Mouse (Mus musculus): ENCODE results near the gene Nadk. TPM values are rescaled to one million over a fixed set of nuclear protein-coding genes. Genes with fewer than 3 reads are reported as not detected.
A peak's percentile ranks its signal among the peaks of the same experiment; 100 is the strongest.

Gene Nadk
- polyA plus RNA-seq, 1 experiment, result 38.7 TPM

DNA sequence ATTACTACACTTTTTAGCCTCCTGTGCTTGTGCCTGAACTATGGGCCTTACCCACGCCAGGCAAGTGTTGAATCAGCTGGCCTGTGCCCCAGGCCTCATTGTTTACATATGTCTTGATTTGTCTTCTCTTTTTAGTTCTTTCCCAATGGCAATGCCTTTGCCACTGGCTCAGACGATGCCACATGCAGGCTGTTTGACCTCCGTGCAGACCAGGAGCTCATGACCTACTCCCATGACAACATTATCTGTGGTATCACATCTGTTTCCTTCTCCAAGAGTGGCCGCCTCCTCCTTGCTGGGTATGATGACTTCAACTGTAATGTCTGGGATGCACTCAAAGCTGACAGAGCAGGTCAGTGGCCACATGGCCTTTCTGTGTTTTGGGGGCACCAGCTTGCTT, 7.3 kb upstream of the Nadk start:
- no peak for TF ChIP-seq FLI1 (IDR thresholded peaks at IDR 0.05; ENCODE audit: low read length)
- no peak for TF ChIP-seq GATA1 (IDR thresholded peaks at IDR 0.05; ENCODE audit: borderline replicate concordance, low read length)
- no peaks in the 10 kb centered on the region for H3K9me3 ChIP-seq
- H3K4me1 ChIP-seq, result peaks cover 65% of the 10 kb centered on the region
- H3K4me3 ChIP-seq (replicated peaks), result peak overlapping the region; percentile 42
- peaks cover 99% of the 10 kb centered on the region for H3K36me3 ChIP-seq (replicated peaks; ENCODE audit: low read length)
- no peaks in the 10 kb centered on the region for H3K27me3 ChIP-seq (replicated peaks)

DNA sequence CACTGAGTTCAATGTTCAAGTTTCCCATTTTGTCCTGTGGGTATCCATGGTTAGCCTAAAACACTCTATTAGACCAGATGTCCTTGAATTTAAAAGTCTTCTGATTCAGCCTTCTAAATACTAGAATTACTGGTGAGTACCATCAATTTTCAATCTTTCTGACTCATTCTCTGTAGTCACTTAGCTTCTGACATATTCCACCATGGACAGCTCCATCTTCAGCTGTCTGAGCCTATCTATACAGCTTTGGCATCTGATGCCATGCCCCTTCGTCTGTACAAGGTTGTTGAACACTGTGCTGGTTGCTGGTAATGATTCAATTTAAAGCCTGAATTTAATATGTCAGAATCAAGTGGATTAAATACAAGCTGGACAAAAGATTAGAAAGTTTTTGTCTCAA, 6.7 kb upstream of the Nadk start:
- H3K9me3 ChIP-seq, result no peaks in the 10 kb centered on the region
- peaks cover 99% of the 10 kb centered on the region for H3K36me3 ChIP-seq (replicated peaks; ENCODE audit: low read length)
- peaks cover 70% of the 10 kb centered on the region for H3K4me1 ChIP-seq
- TF ChIP-seq GATA1 (IDR thresholded peaks at IDR 0.05; ENCODE audit: borderline replicate concordance, low read length), result no peak
- TF ChIP-seq FLI1 (IDR thresholded peaks at IDR 0.05; ENCODE audit: low read length), result no peak
- no peaks in the 10 kb centered on the region for H3K27me3 ChIP-seq (replicated peaks)
- H3K4me3 ChIP-seq (replicated peaks), result no peak overlapping the region

DNA sequence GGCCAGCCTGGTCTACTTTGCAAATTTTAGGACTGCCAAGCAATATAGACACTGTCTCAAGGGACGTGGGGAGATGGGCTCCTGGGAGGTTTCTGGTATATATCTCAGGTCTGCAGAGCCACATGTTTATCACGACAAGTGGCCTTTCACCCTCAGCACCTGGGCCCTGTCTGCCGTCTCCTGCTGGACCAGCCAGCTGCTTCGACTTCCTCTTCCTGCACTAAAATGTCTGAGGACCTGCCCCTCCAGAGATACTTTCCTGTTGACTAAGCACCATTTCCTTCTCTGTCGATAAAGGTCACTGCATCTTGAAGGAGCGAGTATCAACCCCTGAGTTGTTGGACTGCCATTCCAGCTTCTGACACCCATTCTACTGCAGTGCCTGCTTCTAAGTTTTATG, 2.7 kb upstream of the Nadk start:
- Histone ChIP-seq H3K4me3 (replicated peaks) (peak overlapping the region; percentile 23), H3K36me3 (replicated peaks; ENCODE audit: low read length) (peaks cover 73% of the 10 kb centered on the region), H3K9me3 (no peaks in the 10 kb centered on the region), H3K27me3 (replicated peaks) (no peaks in the 10 kb centered on the region), H3K4me1 (peaks cover 70% of the 10 kb centered on the region)
- no peak for TF ChIP-seq FLI1 (IDR thresholded peaks at IDR 0.05; ENCODE audit: low read length)
- TF ChIP-seq GATA1 (IDR thresholded peaks at IDR 0.05; ENCODE audit: borderline replicate concordance, low read length), result no peak

DNA sequence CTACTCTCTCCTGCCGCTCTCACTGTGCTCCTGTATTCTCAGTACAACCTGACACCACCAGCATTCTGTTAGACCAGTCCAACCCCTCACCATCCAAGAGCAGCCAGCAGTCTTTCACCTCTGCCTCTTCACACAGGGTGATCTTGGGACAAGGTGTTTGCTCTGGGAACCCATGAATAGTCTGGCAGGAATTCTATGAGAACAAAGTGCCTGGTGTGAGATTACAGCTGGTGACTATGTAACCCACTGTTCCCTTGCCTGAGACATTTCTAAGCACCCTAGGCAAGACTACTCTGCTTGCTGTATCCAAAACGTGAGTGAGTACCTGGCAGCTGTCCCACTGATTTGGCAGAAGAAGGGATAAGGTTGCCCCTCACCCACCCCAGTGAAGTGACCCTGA, 1.2 kb upstream of the Nadk start:
- H3K9me3 ChIP-seq, result no peaks in the 10 kb centered on the region
- peaks cover 60% of the 10 kb centered on the region for H3K36me3 ChIP-seq (replicated peaks; ENCODE audit: low read length)
- TF ChIP-seq GATA1 (IDR thresholded peaks at IDR 0.05; ENCODE audit: borderline replicate concordance, low read length), result no peak
- no peak for TF ChIP-seq FLI1 (IDR thresholded peaks at IDR 0.05; ENCODE audit: low read length)
- H3K4me1 ChIP-seq, result peaks cover 70% of the 10 kb centered on the region
- no peaks in the 10 kb centered on the region for H3K27me3 ChIP-seq (replicated peaks)
- H3K4me3 ChIP-seq (replicated peaks), result no peak overlapping the region

DNA sequence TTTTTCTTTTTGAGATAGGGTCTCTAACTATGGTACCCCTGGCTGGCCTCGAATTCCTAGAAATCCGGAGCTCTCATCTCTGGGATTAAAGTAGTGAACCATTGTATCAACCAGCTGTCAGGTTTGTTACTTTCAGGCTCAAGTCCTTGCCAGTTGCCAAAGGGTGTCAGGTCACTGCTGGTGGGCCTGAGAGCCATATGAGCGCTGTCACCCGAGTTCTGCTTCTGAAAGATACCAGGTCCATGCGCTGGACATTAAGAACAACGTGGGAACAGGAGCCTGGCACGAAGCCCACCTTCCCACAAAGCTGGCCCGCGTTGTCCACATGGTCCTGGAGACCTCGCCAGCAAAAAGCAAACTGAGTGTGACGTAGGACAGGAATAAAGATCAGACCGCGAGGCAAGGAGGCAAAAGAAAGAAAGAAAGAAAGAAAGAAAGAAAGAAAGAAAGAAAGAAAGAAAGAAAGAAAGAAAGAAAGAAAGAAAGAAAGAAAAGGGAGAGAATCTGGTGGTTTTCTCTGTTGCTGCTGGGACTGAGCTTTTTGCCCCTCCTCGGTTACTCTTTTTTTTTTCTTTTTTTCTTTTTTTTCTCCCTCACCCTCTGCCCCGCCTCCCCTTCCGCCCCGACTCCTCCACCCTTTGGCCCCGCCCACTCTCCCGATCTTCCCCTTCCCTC, 684 bp downstream of the Nadk start:
- Histone ChIP-seq H3K4me3 (replicated peaks) (peak overlapping the region; percentile 99), H3K9me3 (no peaks in the 10 kb centered on the region), H3K36me3 (replicated peaks; ENCODE audit: low read length) (peaks cover 50% of the 10 kb centered on the region), H3K27me3 (replicated peaks) (no peaks in the 10 kb centered on the region), H3K4me1 (peaks cover 85% of the 10 kb centered on the region)
- TF ChIP-seq GATA1 (IDR thresholded peaks at IDR 0.05; ENCODE audit: borderline replicate concordance, low read length) (no peak), FLI1 (IDR thresholded peaks at IDR 0.05; ENCODE audit: low read length) (no peak)

DNA sequence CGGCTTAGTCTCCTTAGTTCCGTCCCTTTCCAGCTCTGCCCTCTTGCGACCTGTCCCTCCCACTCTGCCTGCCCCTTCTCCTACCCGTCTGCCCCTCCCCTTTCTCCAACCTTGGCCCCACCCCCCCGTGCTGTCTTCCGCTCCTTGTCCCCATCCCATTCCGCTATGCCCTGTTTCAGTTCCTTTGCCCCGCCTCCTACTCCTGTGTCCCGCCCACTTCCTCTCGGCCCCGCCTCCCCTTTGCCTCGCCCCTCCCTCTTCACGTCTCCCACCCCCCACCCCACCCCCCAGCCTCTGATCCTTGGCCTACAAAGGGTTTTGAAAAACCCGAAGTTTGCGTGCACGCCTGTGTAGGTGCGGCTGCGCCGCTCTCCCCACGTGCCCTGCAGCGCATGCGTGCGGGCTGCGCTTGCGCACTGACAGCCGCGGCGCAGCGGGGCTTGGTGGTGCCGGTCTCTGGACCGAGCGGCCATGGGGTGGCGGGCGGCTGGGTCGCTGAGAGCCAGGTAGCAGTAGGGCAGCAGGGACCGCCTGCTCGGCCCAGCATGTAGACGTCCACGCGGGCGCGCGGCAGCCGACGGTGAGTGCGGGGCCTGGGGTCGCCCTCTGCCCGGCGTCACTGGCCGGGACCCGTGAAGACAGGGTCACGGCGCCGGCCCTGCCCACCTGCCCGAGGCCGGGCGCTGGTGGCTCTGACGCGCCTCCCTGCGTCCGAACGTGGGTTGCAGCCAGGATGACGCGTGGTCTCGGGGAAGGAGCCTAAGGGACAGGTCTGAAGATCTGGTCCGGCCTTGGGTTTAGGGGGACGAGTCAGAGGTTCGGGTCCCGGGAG, 1.4 kb downstream of the Nadk start:
- H3K4me1 ChIP-seq, result peaks cover 84% of the 10 kb centered on the region

DNA sequence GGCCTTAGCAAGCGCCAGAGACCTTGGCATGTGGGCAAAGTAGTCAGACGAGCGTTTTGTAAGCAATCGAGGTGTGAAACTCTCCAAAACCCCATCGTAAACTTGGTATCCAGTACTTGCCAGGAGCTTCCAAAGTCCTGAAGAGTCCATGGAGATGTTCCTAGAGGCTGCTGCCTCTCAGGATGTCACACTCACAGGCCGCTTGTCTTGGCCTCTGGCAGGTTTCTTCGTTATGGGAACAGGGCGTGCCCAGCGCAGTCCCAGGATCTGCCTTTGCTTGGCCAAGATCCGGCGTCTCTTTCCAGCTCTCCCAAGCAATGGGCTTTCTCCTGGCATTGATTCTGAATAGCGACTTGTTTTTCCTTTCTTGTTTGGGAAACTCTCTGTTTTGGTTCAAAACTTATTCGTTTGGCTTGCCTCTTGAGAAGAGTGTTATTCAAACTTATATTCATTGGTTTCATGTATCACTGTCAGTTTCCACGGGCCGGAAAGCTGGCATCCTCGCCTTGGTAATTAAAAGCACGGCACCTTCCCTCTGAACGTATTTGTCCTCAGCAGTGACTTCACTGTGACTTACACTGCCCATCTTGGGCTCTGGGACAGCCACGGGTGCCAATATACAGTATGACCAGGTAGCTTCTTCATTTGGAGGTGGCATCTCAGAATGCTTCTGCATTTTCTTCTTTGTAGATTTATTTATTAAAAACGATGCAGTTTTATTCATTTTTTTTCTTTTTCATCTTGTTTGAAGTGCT, 2.3 kb downstream of the Nadk start:
- H3K4me3 ChIP-seq (replicated peaks), result peak overlapping the region; percentile 99
- peaks cover 81% of the 10 kb centered on the region for H3K4me1 ChIP-seq
- no peaks in the 10 kb centered on the region for H3K27me3 ChIP-seq (replicated peaks)
- H3K36me3 ChIP-seq (replicated peaks; ENCODE audit: low read length), result peaks cover 39% of the 10 kb centered on the region
- no peaks in the 10 kb centered on the region for H3K9me3 ChIP-seq
- TF ChIP-seq FLI1 (IDR thresholded peaks at IDR 0.05; ENCODE audit: low read length) (no peak), GATA1 (IDR thresholded peaks at IDR 0.05; ENCODE audit: borderline replicate concordance, low read length) (no peak)

More for the DNA sequence above, 1.4 kb downstream of the Nadk start:
- Histone ChIP-seq H3K9me3 (no peaks in the 10 kb centered on the region), H3K36me3 (replicated peaks; ENCODE audit: low read length) (peaks cover 43% of the 10 kb centered on the region), H3K4me3 (replicated peaks) (peak overlapping the region; percentile 99), H3K27me3 (replicated peaks) (no peaks in the 10 kb centered on the region)
- TF ChIP-seq GATA1 (IDR thresholded peaks at IDR 0.05; ENCODE audit: borderline replicate concordance, low read length) (no peak), FLI1 (IDR thresholded peaks at IDR 0.05; ENCODE audit: low read length) (no peak)

DNA sequence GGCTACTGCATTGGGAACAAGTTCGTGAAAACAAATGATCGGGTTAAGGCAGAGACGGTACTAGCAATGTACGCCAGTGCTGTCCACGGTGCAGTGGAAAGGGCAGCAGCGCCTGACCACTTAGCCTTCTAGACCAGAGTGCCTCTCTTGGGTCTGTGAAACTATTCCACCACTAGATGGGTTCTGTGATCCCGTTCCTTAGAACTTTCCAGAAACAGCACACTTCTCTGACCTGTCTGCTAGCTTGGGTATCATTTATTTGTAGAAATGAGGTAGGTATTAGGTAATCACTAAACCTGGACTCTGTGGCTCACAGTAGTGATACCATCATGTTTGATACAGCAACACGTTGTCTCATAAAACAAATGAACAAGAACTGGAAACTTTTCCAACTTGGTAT, 4.4 kb downstream of the Nadk start:
- H3K36me3 ChIP-seq (replicated peaks; ENCODE audit: low read length), result peaks cover 18% of the 10 kb centered on the region
- H3K27me3 ChIP-seq (replicated peaks), result no peaks in the 10 kb centered on the region
- H3K4me3 ChIP-seq (replicated peaks), result no peak overlapping the region
- peaks cover 79% of the 10 kb centered on the region for H3K4me1 ChIP-seq
- TF ChIP-seq FLI1 (IDR thresholded peaks at IDR 0.05; ENCODE audit: low read length) (no peak), GATA1 (IDR thresholded peaks at IDR 0.05; ENCODE audit: borderline replicate concordance, low read length) (no peak)
- H3K9me3 ChIP-seq, result no peaks in the 10 kb centered on the region

DNA sequence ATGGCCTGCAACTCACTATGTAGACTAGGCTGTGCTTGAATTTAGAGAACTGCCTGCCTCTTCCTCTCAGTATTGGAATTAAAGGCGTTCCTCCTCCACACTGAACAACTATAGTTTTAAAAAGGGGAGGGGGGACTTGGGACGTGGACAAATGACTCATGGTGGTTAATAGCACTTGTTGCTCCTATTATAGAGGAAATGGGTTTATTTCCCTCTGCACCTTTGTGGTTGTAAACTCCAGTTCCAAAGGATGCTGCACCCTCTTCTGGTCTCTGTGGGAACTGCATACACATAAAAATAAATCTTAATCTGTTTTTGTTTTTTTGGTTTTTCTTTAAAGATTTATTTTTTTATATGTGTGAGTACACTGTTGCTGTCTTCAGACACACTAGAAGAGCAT, 6.0 kb downstream of the Nadk start:
- H3K36me3 ChIP-seq (replicated peaks; ENCODE audit: low read length), result peaks cover 16% of the 10 kb centered on the region
- H3K4me3 ChIP-seq (replicated peaks), result no peak overlapping the region
- H3K27me3 ChIP-seq (replicated peaks), result no peaks in the 10 kb centered on the region
- H3K9me3 ChIP-seq, result no peaks in the 10 kb centered on the region
- TF ChIP-seq GATA1 (IDR thresholded peaks at IDR 0.05; ENCODE audit: borderline replicate concordance, low read length), result no peak
- no peak for TF ChIP-seq FLI1 (IDR thresholded peaks at IDR 0.05; ENCODE audit: low read length)
- H3K4me1 ChIP-seq, result peaks cover 75% of the 10 kb centered on the region
